Mouse (Mus musculus) forebrain, embryonic 16.5 days (tissue): ENCODE results near the gene Nmnat2. TPM values are rescaled to one million over a fixed set of nuclear protein-coding genes. Genes with fewer than 3 reads are reported as not detected.

Experiments used
- polyA plus RNA-seq: library from polyadenylated mRNA; unstranded; fragments of >200 nt; fragmentation: Nextera tagmentation; extraction: Ambion mirVana; gene quantifications from 2 replicates; pipeline ENCODE4 v1.2.1, GENCODE M21; 2015

Nmnat2 gene
- polyA plus RNA-seq, 1 experiment from 2014 or later = 85.6 TPM

Other genes starting within 250 kb of the Nmnat2 start
- gene Apobec4, start 204.4 kb upstream of the Nmnat2 start, polyA plus RNA-seq = 0.26 and 0.27 TPM in 2 replicates
- 23.6 and 25.5 TPM in 2 replicates for gene Rgl1, start 188.6 kb upstream of the Nmnat2 start, polyA plus RNA-seq
- gene Arpc5, start 188.5 kb upstream of the Nmnat2 start, polyA plus RNA-seq = 415 and 448 TPM in 2 replicates
- 2.2 and 3.1 TPM in 2 replicates for gene Ncf2, start 154.8 kb upstream of the Nmnat2 start, polyA plus RNA-seq
- gene Smg7, start 52.3 kb upstream of the Nmnat2 start, polyA plus RNA-seq = 32.7 and 33.0 TPM in 2 replicates
- gene Lamc2, start 231.5 kb downstream of the Nmnat2 start, polyA plus RNA-seq = 1.6 and 2.0 TPM in 2 replicates